Mouse (Mus musculus): ENCODE measurements around the gene Tmsb4x. TPM values are rescaled to one million over a fixed set of nuclear protein-coding genes. Genes with fewer than 3 reads are reported as not detected.

Tmsb4x gene
- polyA plus RNA-seq (2014; fragmentation: Nextera tagmentation; extraction: Ambion mirVana) = 1,729 and 1,856 TPM in 2 replicates

- 18% methylated on average over 39 of the region's 39 CpGs for whole genome bisulfite sequencing
- H3K4me1 ChIP-seq (replicated peaks; ENCODE audit: control insufficient read depth, insufficient read depth, low read length) = peaks cover 2% of the 10 kb centered on the region; the same call in 1 of the 2 replicates
- no peaks in the 10 kb centered on the region for H3K36me3 ChIP-seq (ENCODE audit: control insufficient read depth, insufficient read depth, low read length)
- H3K9me3 ChIP-seq (ENCODE audit: control insufficient read depth, low read length) = no peaks in the 10 kb centered on the region
- peaks cover 15% of the 10 kb centered on the region for H3K27me3 ChIP-seq (replicated peaks; ENCODE audit: control insufficient read depth, insufficient read depth, low read length)
- H3K9ac ChIP-seq (ENCODE audit: low read depth, low read length) = peak within 1 kb of the TSS; percentile 69
- peak within 1 kb of the TSS; percentile 68 for H3K4me2 ChIP-seq
- peak within 1 kb of the TSS; percentile 59 for H3K4me3 ChIP-seq (ENCODE audit: low read depth, low read length)
- peak; percentile 76 for DNase-seq (ENCODE audit: low spot score)
- peak within 1 kb of the TSS; percentile 68 for H3K27ac ChIP-seq (ENCODE audit: low read depth, low read length)
- ATAC-seq (replicated peaks; ENCODE audit: low FRiP score) = peak; percentile 85
These were observed at the start of gene Tmsb4x for GRCm38 (mm10) chrX:167208978-167209754. Gene Tmsb4x (minus strand): TSS chrX:167209315.

DNA sequence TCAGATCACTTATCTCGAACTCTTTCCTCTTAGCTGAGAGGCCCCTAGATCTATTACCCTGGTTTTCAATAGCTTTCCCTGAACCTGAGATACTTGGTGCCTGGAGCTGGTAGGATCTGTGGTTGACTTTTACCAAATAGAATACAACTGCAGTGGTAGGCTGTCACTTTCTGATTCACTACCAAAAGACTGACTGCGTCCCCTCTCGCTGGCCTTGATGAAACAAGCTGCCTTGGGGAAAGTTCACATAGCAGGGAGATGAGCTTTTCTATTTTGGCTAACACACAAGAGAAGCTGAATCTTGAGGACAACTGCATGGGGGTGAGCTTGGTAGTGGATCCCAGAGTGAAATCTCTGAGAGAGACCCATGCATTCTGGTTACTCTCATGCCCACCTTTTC lies 32.6 kb upstream of the Tmsb4x start:
- ATAC-seq (replicated peaks; ENCODE audit: low FRiP score) (no peak), DNase-seq (ENCODE audit: low spot score) (no peak)
- no peak overlapping the region for H3K27ac ChIP-seq (ENCODE audit: low read depth, low read length)
- no peak overlapping the region for H3K4me3 ChIP-seq (ENCODE audit: low read depth, low read length)
- H3K27me3 ChIP-seq (replicated peaks; ENCODE audit: control insufficient read depth, insufficient read depth, low read length) = no peaks in the 10 kb centered on the region; the same call in 1 of the 2 replicates
- no peaks in the 10 kb centered on the region for H3K9me3 ChIP-seq (ENCODE audit: control insufficient read depth, low read length)
- WGBS = 91% methylated on average over 3 of the region's 3 CpGs
- H3K9ac ChIP-seq (ENCODE audit: low read depth, low read length) = no peak overlapping the region
- no peaks in the 10 kb centered on the region for H3K4me1 ChIP-seq (replicated peaks; ENCODE audit: control insufficient read depth, insufficient read depth, low read length)
- H3K4me2 ChIP-seq = no peak overlapping the region
- H3K36me3 ChIP-seq (ENCODE audit: control insufficient read depth, insufficient read depth, low read length) = no peaks in the 10 kb centered on the region

- WGBS = 67% methylated on average over 9 of the region's 9 CpGs
- ATAC-seq (replicated peaks; ENCODE audit: low FRiP score) (no peak), DNase-seq (ENCODE audit: low spot score) (no peak)
- H3K4me1 ChIP-seq (replicated peaks; ENCODE audit: control insufficient read depth, insufficient read depth, low read length) = no peaks in the 10 kb centered on the region
- H3K27me3 ChIP-seq (replicated peaks; ENCODE audit: control insufficient read depth, insufficient read depth, low read length) = peaks cover 2% of the 10 kb centered on the region; the same call in 1 of the 2 replicates
- H3K9me3 ChIP-seq (ENCODE audit: control insufficient read depth, low read length) = no peaks in the 10 kb centered on the region
- H3K4me3 ChIP-seq (ENCODE audit: low read depth, low read length) = no peak overlapping the region
- H3K4me2 ChIP-seq = no peak overlapping the region
- H3K27ac ChIP-seq (ENCODE audit: low read depth, low read length) = no peak overlapping the region
- no peak overlapping the region for H3K9ac ChIP-seq (ENCODE audit: low read depth, low read length)
- no peaks in the 10 kb centered on the region for H3K36me3 ChIP-seq (ENCODE audit: control insufficient read depth, insufficient read depth, low read length)
These were observed 30.3 kb upstream of the Tmsb4x start for GRCm38 (mm10) chrX:167239293-167239921.

DNA sequence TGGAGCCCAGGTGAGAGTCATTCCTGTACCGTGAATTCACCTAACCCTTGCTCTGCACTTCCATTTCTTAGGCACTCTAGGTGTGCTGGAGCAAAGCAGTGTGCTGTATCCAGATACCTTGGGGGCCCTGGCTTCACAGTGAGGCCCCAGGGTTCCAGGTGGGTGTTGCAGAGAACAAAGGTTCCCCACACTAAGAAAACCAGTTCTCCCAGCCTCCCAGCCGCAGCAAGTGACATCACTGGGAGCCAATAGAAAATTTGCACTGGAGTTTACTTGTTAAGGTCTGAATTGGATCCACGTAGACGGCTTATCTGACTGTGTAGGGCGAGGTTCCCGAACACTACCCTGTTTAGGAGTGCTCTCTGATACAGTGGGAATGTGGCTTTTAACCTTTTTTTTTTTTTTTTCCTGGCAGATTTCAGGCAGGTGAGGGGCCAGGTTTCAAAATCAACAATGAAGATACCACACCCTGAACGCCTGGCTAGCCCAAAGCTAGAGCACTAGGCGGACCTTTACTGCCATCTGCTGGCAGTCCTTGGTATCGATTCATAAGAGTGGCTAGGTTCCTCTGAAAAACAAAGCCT lies 24.1 kb upstream of the Tmsb4x start:
- WGBS = 31% methylated on average over 9 of the region's 9 CpGs
- H3K36me3 ChIP-seq (ENCODE audit: control insufficient read depth, insufficient read depth, low read length) = no peaks in the 10 kb centered on the region
- DNase-seq (ENCODE audit: low spot score) (no peak), ATAC-seq (replicated peaks; ENCODE audit: low FRiP score) (peak; percentile 36; the same call in 1 of the 2 replicates)
- no peak overlapping the region for H3K9ac ChIP-seq (ENCODE audit: low read depth, low read length)
- H3K9me3 ChIP-seq (ENCODE audit: control insufficient read depth, low read length) = no peaks in the 10 kb centered on the region
- H3K4me3 ChIP-seq (ENCODE audit: low read depth, low read length) = no peak overlapping the region
- H3K4me2 ChIP-seq = peak overlapping the region; percentile 9; the same call in 1 of the 2 replicates
- no peak overlapping the region for H3K27ac ChIP-seq (ENCODE audit: low read depth, low read length)
- H3K27me3 ChIP-seq (replicated peaks; ENCODE audit: control insufficient read depth, insufficient read depth, low read length) = 0 out of 2 replicates have a peak, but pooled peaks cover 2% of the 10 kb centered on the region
- no peaks in the 10 kb centered on the region for H3K4me1 ChIP-seq (replicated peaks; ENCODE audit: control insufficient read depth, insufficient read depth, low read length)

DNA sequence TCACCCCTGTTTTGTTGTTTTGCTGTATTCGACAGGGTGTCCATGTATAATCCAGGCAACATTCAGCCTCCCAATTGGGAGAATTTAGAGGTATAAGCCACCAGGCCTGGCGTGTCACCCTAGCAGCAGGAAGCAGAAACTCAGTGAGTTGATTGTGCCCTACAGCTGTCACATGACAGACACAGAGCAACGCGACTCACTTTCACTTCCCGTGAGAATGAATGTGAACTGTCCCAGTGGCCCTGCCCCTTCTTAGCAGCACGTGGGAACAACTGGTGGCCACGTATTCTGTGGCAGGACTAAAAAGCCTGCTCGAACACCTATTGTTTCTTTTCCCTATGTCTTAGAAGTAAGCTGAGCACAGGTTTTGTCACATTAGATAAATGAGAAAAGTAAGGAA lies 22.0 kb upstream of the Tmsb4x start:
- Histone ChIP-seq H3K9ac (ENCODE audit: low read depth, low read length) (no peak overlapping the region), H3K27me3 (replicated peaks; ENCODE audit: control insufficient read depth, insufficient read depth, low read length) (0 out of 2 replicates have a peak, but pooled peaks cover 2% of the 10 kb centered on the region), H3K9me3 (ENCODE audit: control insufficient read depth, low read length) (no peaks in the 10 kb centered on the region), H3K27ac (ENCODE audit: low read depth, low read length) (no peak overlapping the region), H3K4me1 (replicated peaks; ENCODE audit: control insufficient read depth, insufficient read depth, low read length) (no peaks in the 10 kb centered on the region), H3K4me3 (ENCODE audit: low read depth, low read length) (no peak overlapping the region), H3K4me2 (no peak overlapping the region), H3K36me3 (ENCODE audit: control insufficient read depth, insufficient read depth, low read length) (no peaks in the 10 kb centered on the region)
- ATAC-seq (replicated peaks; ENCODE audit: low FRiP score) = no peak
- 64% methylated on average over 8 of the region's 8 CpGs for WGBS
- DNase-seq (ENCODE audit: low spot score) = no peak

DNA sequence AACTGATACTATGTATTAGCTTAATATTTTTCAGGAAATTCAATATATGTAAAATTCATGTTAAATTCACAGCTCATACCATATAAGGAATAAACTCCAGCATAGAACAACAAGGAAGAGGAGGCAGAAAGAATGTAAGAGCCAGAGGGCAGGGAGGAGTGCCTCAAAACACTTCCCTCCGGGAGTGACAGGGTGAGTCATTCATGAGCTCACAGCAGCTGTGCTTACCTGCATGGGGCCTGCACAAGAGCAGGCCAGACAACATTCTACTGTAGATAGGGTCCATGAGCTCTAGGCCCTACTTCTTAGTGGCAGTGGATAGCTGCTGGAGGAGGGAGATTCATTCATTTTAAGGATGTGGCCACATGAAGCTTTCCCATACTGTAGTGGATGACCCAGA lies 20.7 kb upstream of the Tmsb4x start:
- Histone ChIP-seq H3K9me3 (ENCODE audit: control insufficient read depth, low read length) (no peaks in the 10 kb centered on the region), H3K27ac (ENCODE audit: low read depth, low read length) (no peak overlapping the region), H3K4me3 (ENCODE audit: low read depth, low read length) (no peak overlapping the region), H3K9ac (ENCODE audit: low read depth, low read length) (no peak overlapping the region), H3K4me1 (replicated peaks; ENCODE audit: control insufficient read depth, insufficient read depth, low read length) (no peaks in the 10 kb centered on the region), H3K36me3 (ENCODE audit: control insufficient read depth, insufficient read depth, low read length) (no peaks in the 10 kb centered on the region), H3K4me2 (no peak overlapping the region), H3K27me3 (replicated peaks; ENCODE audit: control insufficient read depth, insufficient read depth, low read length) (0 out of 2 replicates have a peak, but pooled peaks cover 2% of the 10 kb centered on the region)
- ATAC-seq (replicated peaks; ENCODE audit: low FRiP score) = no peak
- WGBS = 33% methylated on average over 1 of the region's 1 CpGs
- no peak for DNase-seq (ENCODE audit: low spot score)

- Histone ChIP-seq H3K4me3 (ENCODE audit: low read depth, low read length) (no peak overlapping the region), H3K9ac (ENCODE audit: low read depth, low read length) (no peak overlapping the region), H3K27me3 (replicated peaks; ENCODE audit: control insufficient read depth, insufficient read depth, low read length) (no peaks in the 10 kb centered on the region), H3K4me2 (no peak overlapping the region), H3K36me3 (ENCODE audit: control insufficient read depth, insufficient read depth, low read length) (no peaks in the 10 kb centered on the region), H3K4me1 (replicated peaks; ENCODE audit: control insufficient read depth, insufficient read depth, low read length) (no peaks in the 10 kb centered on the region), H3K27ac (ENCODE audit: low read depth, low read length) (no peak overlapping the region), H3K9me3 (ENCODE audit: control insufficient read depth, low read length) (no peaks in the 10 kb centered on the region)
- no peak; the same call in 1 of the 2 replicates for ATAC-seq (replicated peaks; ENCODE audit: low FRiP score)
- no peak for DNase-seq (ENCODE audit: low spot score)
- 34% methylated on average over 6 of the region's 6 CpGs for WGBS
These were observed 20.1 kb upstream of the Tmsb4x start for GRCm38 (mm10) chrX:167229206-167229605.

DNA sequence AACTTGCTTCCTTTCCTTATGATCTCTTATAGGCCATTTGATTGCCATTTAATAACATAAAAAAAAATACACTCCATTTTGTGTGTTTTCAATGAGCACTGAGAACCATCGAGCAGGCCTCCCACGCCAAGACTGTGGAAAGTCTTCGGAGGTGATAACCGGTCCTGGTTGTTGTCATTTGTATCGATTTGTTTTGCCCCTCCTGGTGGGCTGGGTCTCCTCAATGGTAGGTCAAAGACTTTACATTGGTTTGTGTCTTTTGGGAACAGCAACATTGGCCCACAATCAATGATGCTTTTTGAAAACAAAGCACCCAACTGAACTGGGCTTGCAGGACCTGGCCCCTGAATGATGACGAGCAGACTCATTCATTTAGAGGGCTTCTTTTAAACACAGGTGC lies 18.6 kb upstream of the Tmsb4x start:
- WGBS = 89% methylated on average over 6 of the region's 6 CpGs
- H3K27me3 ChIP-seq (replicated peaks; ENCODE audit: control insufficient read depth, insufficient read depth, low read length) = no peaks in the 10 kb centered on the region
- H3K36me3 ChIP-seq (ENCODE audit: control insufficient read depth, insufficient read depth, low read length) = no peaks in the 10 kb centered on the region
- ATAC-seq (replicated peaks; ENCODE audit: low FRiP score) (no peak), DNase-seq (ENCODE audit: low spot score) (no peak)
- H3K4me2 ChIP-seq = no peak overlapping the region
- H3K4me3 ChIP-seq (ENCODE audit: low read depth, low read length) = no peak overlapping the region
- H3K9me3 ChIP-seq (ENCODE audit: control insufficient read depth, low read length) = no peaks in the 10 kb centered on the region
- H3K4me1 ChIP-seq (replicated peaks; ENCODE audit: control insufficient read depth, insufficient read depth, low read length) = no peaks in the 10 kb centered on the region
- no peak overlapping the region for H3K27ac ChIP-seq (ENCODE audit: low read depth, low read length)
- H3K9ac ChIP-seq (ENCODE audit: low read depth, low read length) = no peak overlapping the region
